Mouse (Mus musculus): ENCODE measurements around the gene Abce1. TPM values are rescaled to one million over a fixed set of nuclear protein-coding genes. Genes with fewer than 3 reads are reported as not detected.

Abce1 gene
- polyA plus RNA-seq, 1 experiment from 2014 or later = 102 TPM

DNA sequence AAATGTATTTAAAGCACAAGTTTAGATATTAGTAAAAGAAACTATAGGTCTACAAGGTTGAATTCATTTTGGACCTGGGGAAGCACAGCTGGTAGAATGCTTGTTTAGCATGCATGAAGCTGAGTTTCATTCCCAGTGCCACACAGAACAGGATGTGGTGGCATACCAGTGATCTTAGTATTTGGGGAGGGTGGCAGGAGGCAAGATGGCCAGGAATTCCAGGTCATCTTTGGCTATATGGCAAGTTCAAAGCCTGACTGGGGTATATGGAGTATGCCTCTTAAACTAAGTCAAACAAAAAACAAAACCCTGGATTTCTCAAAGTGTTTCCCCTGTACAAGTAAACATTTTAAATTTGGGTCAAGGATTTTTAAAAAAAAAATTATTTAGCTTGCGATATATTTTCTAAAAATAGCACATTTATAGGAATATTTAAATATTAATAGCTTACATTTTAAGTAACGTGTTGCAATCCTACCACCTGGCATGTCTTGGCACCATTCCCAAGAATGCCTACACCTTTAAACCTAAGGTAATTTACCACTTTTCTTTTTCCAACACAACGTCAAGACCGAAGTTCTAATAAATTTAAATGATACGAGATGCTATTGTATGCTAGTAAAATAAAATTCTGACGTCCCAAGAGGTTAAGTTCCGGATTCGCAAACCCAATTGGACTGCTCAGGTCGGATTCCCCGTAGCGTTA lies 73.4 kb downstream of the Abce1 start:
- Histone ChIP-seq H3K4me1 (replicated peaks) (peaks cover 27% of the 10 kb centered on the region), H3K36me3 (0 out of 2 replicates have a peak, but pooled peaks cover under 1% of the 10 kb centered on the region), H3K27ac (peak overlapping the region; percentile 98), H3K4me3 (peak overlapping the region; percentile 92), H3K27me3 (ENCODE audit: insufficient read depth, poor library complexity, severe bottlenecking) (no peaks in the 10 kb centered on the region), H3K9me3 (no peaks in the 10 kb centered on the region)
- 13% methylated on average over 11 of the region's 11 CpGs for WGBS
- DNase-seq (ENCODE audit: low spot score) = no peak

DNA sequence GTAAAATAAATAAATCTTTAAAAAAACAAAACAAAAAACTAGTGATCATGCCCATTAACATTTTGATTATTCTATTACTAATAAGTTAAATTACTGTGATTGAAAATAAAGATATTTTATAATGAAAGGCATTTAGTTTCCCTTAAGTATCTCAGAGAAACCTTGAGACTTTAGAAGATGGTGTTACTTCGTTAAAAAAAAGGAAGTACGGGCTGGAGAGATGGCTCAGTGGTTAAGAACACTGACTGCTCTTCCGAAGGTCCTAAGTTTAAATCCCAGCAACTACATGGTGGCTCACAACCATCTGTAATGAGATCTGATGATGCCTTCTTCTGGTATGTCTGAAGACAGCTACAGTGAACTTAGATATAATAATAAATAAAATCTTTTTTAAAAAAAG lies 74.3 kb downstream of the Abce1 start:
- Histone ChIP-seq H3K9me3 (no peaks in the 10 kb centered on the region), H3K4me1 (replicated peaks) (peaks cover 22% of the 10 kb centered on the region), H3K27ac (no peak overlapping the region), H3K4me3 (no peak overlapping the region), H3K36me3 (no peaks in the 10 kb centered on the region), H3K27me3 (ENCODE audit: insufficient read depth, poor library complexity, severe bottlenecking) (no peaks in the 10 kb centered on the region)
- 85% methylated on average over 3 of the region's 3 CpGs for WGBS
- no peak for DNase-seq (ENCODE audit: low spot score)

DNA sequence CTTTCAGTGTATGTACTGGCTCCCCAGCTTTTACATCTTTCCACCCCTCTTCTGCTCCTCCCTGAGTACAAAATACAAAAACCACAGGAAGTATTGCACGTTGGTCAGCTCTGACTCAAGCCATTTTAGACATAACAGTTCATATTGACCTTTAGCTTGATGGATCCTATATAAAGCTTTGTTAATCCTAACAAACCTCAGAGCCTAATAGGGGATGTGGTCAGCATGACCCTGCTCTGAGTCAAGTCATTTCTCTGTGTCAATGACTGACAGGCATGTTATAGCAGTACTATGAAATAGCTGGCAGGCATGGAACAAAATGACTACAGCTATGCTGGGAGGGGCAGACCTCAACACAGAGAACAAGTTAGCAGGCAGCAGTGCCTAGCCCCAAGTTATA lies 75.4 kb downstream of the Abce1 start:
- DNase-seq (ENCODE audit: low spot score) = no peak
- H3K4me1 ChIP-seq (replicated peaks) = peaks cover 11% of the 10 kb centered on the region
- H3K27me3 ChIP-seq (ENCODE audit: insufficient read depth, poor library complexity, severe bottlenecking) = no peaks in the 10 kb centered on the region
- no peak overlapping the region for H3K4me3 ChIP-seq
- no peaks in the 10 kb centered on the region for H3K36me3 ChIP-seq
- no peak overlapping the region for H3K27ac ChIP-seq
- WGBS = 81% methylated on average over 1 of the region's 1 CpGs
- no peaks in the 10 kb centered on the region for H3K9me3 ChIP-seq

DNA sequence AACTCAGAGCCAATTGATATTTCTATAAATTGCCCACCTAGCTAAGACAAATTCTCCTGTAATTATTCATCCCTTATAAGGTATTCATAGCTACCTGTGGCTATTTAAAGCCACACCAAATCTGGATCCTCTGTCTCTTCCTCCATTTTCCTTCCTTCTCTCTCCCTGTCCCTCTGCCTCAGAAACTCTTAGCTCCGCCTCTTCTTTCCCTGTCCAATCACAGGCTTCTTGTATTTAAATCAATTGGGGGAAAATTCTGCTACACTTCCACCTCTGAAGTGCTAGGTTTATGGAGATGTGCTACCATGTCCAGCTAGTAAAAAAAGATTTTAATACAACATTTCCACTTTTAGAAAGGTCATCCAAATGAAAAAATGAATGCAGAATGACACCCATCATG lies 76.0 kb downstream of the Abce1 start:
- no peak overlapping the region for H3K27ac ChIP-seq
- no peak overlapping the region for H3K4me3 ChIP-seq
- H3K9me3 ChIP-seq = no peaks in the 10 kb centered on the region
- DNase-seq (ENCODE audit: low spot score) = no peak
- peaks cover 4% of the 10 kb centered on the region; the same call in 1 of the 2 replicates for H3K4me1 ChIP-seq (replicated peaks)
- H3K36me3 ChIP-seq = no peaks in the 10 kb centered on the region
- WGBS = 92% methylated on average over 1 of the region's 1 CpGs
- no peaks in the 10 kb centered on the region for H3K27me3 ChIP-seq (ENCODE audit: insufficient read depth, poor library complexity, severe bottlenecking)

Other genes with a start within 250 kb of the Abce1 start
- gene Otud4, start 72.1 kb downstream of the Abce1 start, polyA plus RNA-seq (2016; fragmentation: Nextera tagmentation; extraction: Ambion mirVana) = 12.1 and 15.5 TPM in 2 replicates
- gene Anapc10, start 80 bp upstream of the Abce1 start, polyA plus RNA-seq (2016; fragmentation: Nextera tagmentation; extraction: Ambion mirVana) = 36.1 and 40.9 TPM in 2 replicates